Mouse (Mus musculus) forebrain, embryonic 16.5 days (tissue): ENCODE measurements around the gene Tctex1d1. TPM values are rescaled to one million over a fixed set of nuclear protein-coding genes. Genes with fewer than 3 reads are reported as not detected.

Experiments
- ATAC-seq: fragments of 200-750 bp; cut with Nextera tagmentation; 2 replicates; pipeline ENCODE4 v1.8.0; 2017; ENCODE audit warnings: mild to moderate bottlenecking, moderate library complexity
- H3K27ac ChIP-seq: fragments of 300-500 bp; sonication (generic); 2 replicates; pipeline ENCODE4 v1.5.1; 2014; ENCODE audit warnings: low read length, control low read depth
- H3K27me3 ChIP-seq: fragments of 300-500 bp; sonication (generic); replicated peaks from 2 replicates; pipeline ENCODE4 v1.6.1; 2014; ENCODE audit warnings: low read length; ENCODE audit not compliant: control insufficient read depth, insufficient read depth
- H3K36me3 ChIP-seq: fragments of 300-500 bp; sonication (generic); 2 replicates; pipeline ENCODE4 v1.6.1; 2014; ENCODE audit not compliant: control insufficient read depth, insufficient read depth
- H3K4me1 ChIP-seq: fragments of 300-500 bp; sonication (generic); replicated peaks from 2 replicates; pipeline ENCODE4 v1.6.1; 2014; ENCODE audit warnings: low read length; ENCODE audit not compliant: control insufficient read depth, insufficient read depth
- H3K4me2 ChIP-seq: fragments of 300-500 bp; sonication (generic); 2 replicates; pipeline ENCODE4 v1.6.1; 2014; ENCODE audit warnings: mild to moderate bottlenecking, low read length, control low read depth
- H3K4me3 ChIP-seq: fragments of 300-500 bp; sonication (generic); replicated peaks from 2 replicates; pipeline ENCODE4 v1.5.1; 2014; ENCODE audit warnings: mild to moderate bottlenecking, low read length, control low read depth
- H3K9ac ChIP-seq: fragments of 300-500 bp; sonication (generic); replicated peaks from 2 replicates; pipeline ENCODE4 v1.6.1; 2014; ENCODE audit warnings: low read depth, low read length, control low read depth
- H3K9me3 ChIP-seq: fragments of 300-500 bp; sonication (generic); 2 replicates; pipeline ENCODE4 v1.6.1; 2016; ENCODE audit warnings: low read length; ENCODE audit not compliant: control insufficient read depth
- WGBS: fragments of 180-500 bp; shearing (Covaris S2); extraction: QIAGEN DNeasy Blood & Tissue Kit; methylation state at CpG from one replicate; pipeline ENCODE4 v1.1.7; 2014; 5-methylcytosine and 5-hydroxymethylcytosine counted together
- polyA plus RNA-seq: library from polyadenylated mRNA; unstranded; fragments of >200 nt; fragmentation: Nextera tagmentation; extraction: Ambion mirVana; gene quantifications from 2 replicates; pipeline ENCODE4 v1.2.1, GENCODE M21; 2015

Tctex1d1 gene
- polyA plus RNA-seq, 1 experiment from 2014 or later = 0.53 TPM

GRCm38 (mm10) chr4:102964174-102964573 lies 14.2 kb upstream of the Tctex1d1 start:
- no peak for ATAC-seq
- H3K36me3 ChIP-seq = peaks cover 17% of the 10 kb centered on the region

GRCm38 (mm10) chr4:102967811-102968210 lies 10.6 kb upstream of the Tctex1d1 start:
- WGBS = 88% methylated on average over 15 of the region's 15 CpGs
- Histone ChIP-seq H3K9ac (no peak overlapping the region), H3K27ac (no peak overlapping the region), H3K27me3 (no peaks in the 10 kb centered on the region), H3K36me3 (peaks cover 14% of the 10 kb centered on the region), H3K9me3 (no peaks in the 10 kb centered on the region), H3K4me1 (no peaks in the 10 kb centered on the region), H3K4me2 (no peak overlapping the region), H3K4me3 (no peak overlapping the region)
- ATAC-seq = no peak

More at GRCm38 (mm10) chr4:102964174-102964573, 14.2 kb upstream of the Tctex1d1 start:
- Histone ChIP-seq H3K9ac (no peak overlapping the region), H3K4me3 (no peak overlapping the region), H3K9me3 (no peaks in the 10 kb centered on the region), H3K4me1 (no peaks in the 10 kb centered on the region), H3K27ac (no peak overlapping the region), H3K4me2 (no peak overlapping the region), H3K27me3 (no peaks in the 10 kb centered on the region)
- 69% methylated on average over 3 of the region's 3 CpGs for WGBS

- Histone ChIP-seq H3K4me1 (no peaks in the 10 kb centered on the region), H3K27me3 (no peaks in the 10 kb centered on the region), H3K4me2 (no peak overlapping the region), H3K9me3 (no peaks in the 10 kb centered on the region), H3K9ac (no peak overlapping the region), H3K4me3 (no peak overlapping the region), H3K36me3 (peaks cover 11% of the 10 kb centered on the region), H3K27ac (no peak overlapping the region)
- WGBS = 92% methylated on average over 5 of the region's 5 CpGs
- ATAC-seq = no peak
Measured at GRCm38 (mm10) chr4:102969599-102969998, 8.8 kb upstream of the Tctex1d1 start.

GRCm38 (mm10) chr4:102971159-102971558 lies 7.2 kb upstream of the Tctex1d1 start:
- WGBS = 76% methylated on average over 5 of the region's 5 CpGs
- Histone ChIP-seq H3K36me3 (peaks cover 6% of the 10 kb centered on the region), H3K4me3 (no peak overlapping the region), H3K27me3 (no peaks in the 10 kb centered on the region), H3K4me2 (no peak overlapping the region), H3K9me3 (no peaks in the 10 kb centered on the region), H3K4me1 (no peaks in the 10 kb centered on the region), H3K9ac (no peak overlapping the region), H3K27ac (no peak overlapping the region)
- no peak for ATAC-seq

- Histone ChIP-seq H3K4me2 (no peak overlapping the region), H3K4me1 (no peaks in the 10 kb centered on the region), H3K9ac (no peak overlapping the region), H3K9me3 (no peaks in the 10 kb centered on the region), H3K27ac (no peak overlapping the region), H3K36me3 (peaks cover 2% of the 10 kb centered on the region), H3K4me3 (no peak overlapping the region), H3K27me3 (no peaks in the 10 kb centered on the region)
- no peak for ATAC-seq
- 65% methylated on average over 3 of the region's 3 CpGs for WGBS
Measured at GRCm38 (mm10) chr4:102972071-102972470, 6.3 kb upstream of the Tctex1d1 start.

- Histone ChIP-seq H3K4me1 (peaks cover 9% of the 10 kb centered on the region; the same call in 1 of the 2 replicates), H3K4me2 (no peak overlapping the region), H3K9me3 (no peaks in the 10 kb centered on the region), H3K27me3 (no peaks in the 10 kb centered on the region), H3K4me3 (no peak overlapping the region), H3K36me3 (no peaks in the 10 kb centered on the region; the same call in 1 of the 2 replicates), H3K27ac (no peak overlapping the region), H3K9ac (no peak overlapping the region)
- ATAC-seq = no peak
- WGBS = 42% methylated on average over 5 of the region's 5 CpGs
Measured at GRCm38 (mm10) chr4:102974172-102974571, 4.2 kb upstream of the Tctex1d1 start.

GRCm38 (mm10) chr4:102976290-102977275 lies 1.8 kb upstream of the Tctex1d1 start:
- WGBS = 12% methylated on average over 12 of the region's 12 CpGs
- ATAC-seq = no peak

GRCm38 (mm10) chr4:102977778-102978321 lies 556 bp upstream of the Tctex1d1 start:
- no peak overlapping the region for H3K4me3 ChIP-seq
- H3K9me3 ChIP-seq = no peaks in the 10 kb centered on the region
- H3K36me3 ChIP-seq = no peaks in the 10 kb centered on the region
- no peak for ATAC-seq
- H3K9ac ChIP-seq = no peak overlapping the region
- H3K27me3 ChIP-seq = peaks cover 8% of the 10 kb centered on the region; the same call in 1 of the 2 replicates
- peak overlapping the region; percentile 14 for H3K4me2 ChIP-seq
- peaks cover 9% of the 10 kb centered on the region; the same call in 1 of the 2 replicates for H3K4me1 ChIP-seq
- WGBS = 13% methylated on average over 16 of the region's 16 CpGs
- H3K27ac ChIP-seq = no peak overlapping the region

More at GRCm38 (mm10) chr4:102976290-102977275, 1.8 kb upstream of the Tctex1d1 start:
- Histone ChIP-seq H3K27me3 (peaks cover 8% of the 10 kb centered on the region; the same call in 1 of the 2 replicates), H3K4me2 (no peak overlapping the region), H3K27ac (no peak overlapping the region), H3K9ac (no peak overlapping the region), H3K9me3 (no peaks in the 10 kb centered on the region), H3K4me3 (no peak overlapping the region), H3K36me3 (no peaks in the 10 kb centered on the region), H3K4me1 (peaks cover 9% of the 10 kb centered on the region; the same call in 1 of the 2 replicates)

- no peak for ATAC-seq
- Histone ChIP-seq H3K4me2 (no peak overlapping the region), H3K27me3 (peaks cover 8% of the 10 kb centered on the region; the same call in 1 of the 2 replicates)
Measured at GRCm38 (mm10) chr4:102979385-102979784, 979 bp downstream of the Tctex1d1 start.

More at GRCm38 (mm10) chr4:102979385-102979784, 979 bp downstream of the Tctex1d1 start:
- WGBS = 71% methylated on average over 5 of the region's 5 CpGs
- Histone ChIP-seq H3K36me3 (no peaks in the 10 kb centered on the region), H3K4me3 (no peak overlapping the region), H3K4me1 (peaks cover 9% of the 10 kb centered on the region; the same call in 1 of the 2 replicates), H3K9me3 (no peaks in the 10 kb centered on the region), H3K9ac (no peak overlapping the region), H3K27ac (no peak overlapping the region)
